Mouse (Mus musculus): ENCODE data around the gene Ptbp3.
"Not testable (repeated sequence)": the region's sequence is repeated elsewhere in the genome, so short reads cannot be mapped to it uniquely, and the experiment has no call there.

Ptbp3 gene

DNA sequence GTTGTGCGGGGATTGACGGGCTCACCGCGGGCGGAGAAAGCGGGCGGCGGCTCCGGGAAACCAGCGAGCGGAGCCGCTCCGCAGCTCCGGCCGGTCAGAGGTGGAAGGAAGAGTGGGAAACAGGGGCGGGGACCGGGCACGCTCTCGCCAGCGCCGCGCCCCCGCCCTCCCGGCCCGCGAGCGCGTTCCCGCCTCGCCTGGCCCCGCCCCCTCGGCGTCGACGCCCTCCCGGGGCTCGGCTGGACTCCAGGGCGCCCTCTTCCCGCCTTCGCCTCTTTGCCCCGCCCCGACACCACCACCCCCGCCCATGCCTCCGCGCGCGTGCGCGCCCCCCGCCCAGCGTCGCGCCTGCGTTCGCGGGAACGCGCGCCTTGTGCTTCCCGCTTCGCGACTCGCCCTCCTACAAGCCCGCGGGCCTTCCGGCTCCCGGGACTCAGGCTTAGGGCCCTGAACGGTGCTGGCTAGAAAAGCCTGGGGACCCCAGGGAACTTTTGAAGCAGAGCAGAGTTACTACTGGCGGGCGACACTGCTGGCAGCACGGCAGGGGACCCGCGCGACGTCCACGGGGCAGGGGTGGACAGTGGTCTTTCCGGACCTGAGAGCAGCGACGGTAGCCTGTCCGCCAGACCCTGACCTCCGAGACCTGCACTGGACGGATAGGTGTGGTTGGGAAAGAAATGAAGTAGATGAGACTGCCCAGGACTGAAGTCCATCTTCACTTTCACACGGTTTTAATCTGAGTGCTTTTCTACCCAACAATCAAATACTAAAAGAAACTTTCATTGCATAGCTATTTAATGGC lies at the start of gene Ptbp3:
Gene Ptbp3, minus strand, starts transcription at position 190 of the 802 bp plus-strand sequence.
- peak; percentile 91 to 92 for DNase-seq

DNA sequence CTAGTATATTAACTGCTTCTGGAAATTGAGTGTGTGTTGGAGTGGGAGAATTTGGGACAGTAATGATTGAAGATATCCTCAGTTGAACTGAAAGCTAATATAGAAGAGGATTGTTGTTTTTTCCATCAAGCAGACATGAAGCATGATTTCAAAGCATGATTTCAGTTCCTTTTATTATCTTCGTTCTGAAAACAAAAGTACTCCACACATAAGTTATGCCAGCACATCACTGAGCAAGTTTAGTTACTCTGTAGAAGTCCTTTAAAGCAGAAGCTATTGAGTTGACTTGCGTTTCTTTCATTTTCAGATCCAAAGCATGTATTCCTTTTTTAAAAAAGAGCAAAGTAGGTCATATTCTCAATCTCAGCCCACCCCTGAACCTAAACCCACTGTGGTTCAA lies 47.4 kb upstream of the Ptbp3 start:
- DNase-seq, result peak in 1 of 2 experiments; percentile 9

DNA sequence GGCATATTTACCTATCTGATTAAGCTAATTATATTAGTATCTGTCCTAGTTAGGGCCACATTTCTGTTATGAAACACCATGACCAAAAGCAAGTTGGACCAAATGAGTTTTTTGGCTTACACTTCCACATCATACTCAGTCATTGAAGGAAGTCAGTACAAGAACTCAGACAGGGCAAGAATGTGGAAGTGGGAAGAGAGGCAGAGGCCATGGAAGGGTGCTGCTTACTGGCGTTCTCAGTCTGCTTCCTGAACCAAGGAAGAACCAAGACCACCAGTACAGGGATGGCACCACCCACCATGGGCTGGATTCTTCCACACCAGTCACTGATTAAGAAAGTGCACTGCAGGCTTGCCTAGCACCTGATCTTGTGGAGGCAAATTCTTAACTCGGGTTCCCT lies 45.5 kb upstream of the Ptbp3 start:
- no peak for DNase-seq

DNA sequence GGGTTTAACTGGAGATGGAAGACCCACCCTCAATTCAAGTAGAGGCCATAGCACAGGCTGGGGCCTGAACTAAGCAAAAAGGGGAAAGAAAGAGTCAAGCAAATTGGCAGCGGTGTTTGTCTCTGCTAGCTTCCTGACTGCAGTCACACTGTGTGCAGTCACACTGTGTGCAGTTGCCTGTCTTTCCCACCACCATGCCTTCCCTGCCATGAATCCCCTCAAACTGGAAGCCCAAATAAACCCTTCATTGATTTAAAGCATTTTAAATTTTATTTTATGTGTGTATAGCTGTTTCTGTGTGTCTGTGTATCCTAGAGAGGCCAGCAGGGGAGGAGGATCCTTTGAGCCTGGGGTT lies 38.7 kb upstream of the Ptbp3 start:
- DNase-seq, result no peak

DNA sequence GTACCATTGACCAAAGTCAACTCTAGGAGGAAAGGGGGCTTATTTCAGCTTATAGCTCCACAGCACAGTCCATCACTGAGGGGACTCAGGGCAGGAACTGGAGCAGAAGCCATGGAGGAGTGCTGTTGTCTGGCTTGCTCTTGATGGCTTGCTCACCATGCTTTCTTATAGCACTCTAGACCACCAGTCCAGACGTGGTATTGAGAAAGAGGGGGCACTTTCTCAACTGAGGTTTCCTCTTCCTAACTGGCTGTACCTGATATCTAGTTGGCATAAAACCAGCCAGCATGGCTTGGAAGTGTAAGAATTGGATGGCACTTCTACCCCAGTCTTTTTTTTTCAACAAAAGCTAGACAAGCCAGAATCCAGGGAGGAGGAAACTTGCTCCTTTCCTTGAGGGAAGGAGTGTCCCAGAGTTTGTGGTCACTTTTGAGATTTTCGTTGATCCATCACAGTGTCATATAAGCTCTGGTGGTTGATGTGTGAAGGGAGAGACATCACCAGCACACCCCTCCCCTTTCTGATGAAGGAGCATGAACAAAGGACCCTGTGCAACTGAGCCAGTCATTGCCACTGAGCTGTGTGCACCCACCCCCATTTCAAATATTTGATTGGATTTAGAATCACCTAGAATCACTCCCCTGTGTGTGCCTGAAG lies 38.2 kb upstream of the Ptbp3 start:
- DNase-seq, result no peak

DNA sequence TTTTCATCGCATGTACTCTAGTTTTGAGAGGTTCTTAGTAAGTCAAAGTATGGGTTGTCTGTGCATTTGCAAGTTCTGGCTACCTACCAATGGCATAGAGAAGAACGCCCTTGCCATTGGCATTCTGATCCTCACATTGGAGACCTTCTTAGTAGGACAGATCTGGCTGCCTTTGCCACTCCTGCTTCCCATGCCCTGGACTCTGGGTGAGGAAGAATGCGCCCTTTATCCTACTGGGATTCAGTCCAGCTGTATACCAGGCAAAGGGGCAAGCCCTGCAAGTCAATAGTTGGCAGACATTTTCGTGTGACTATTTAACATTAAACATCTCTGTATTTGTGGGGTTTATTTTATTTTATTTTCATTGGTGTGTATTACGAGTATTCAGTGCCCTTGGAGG lies 35.9 kb upstream of the Ptbp3 start:
- DNase-seq, result no peak

DNA sequence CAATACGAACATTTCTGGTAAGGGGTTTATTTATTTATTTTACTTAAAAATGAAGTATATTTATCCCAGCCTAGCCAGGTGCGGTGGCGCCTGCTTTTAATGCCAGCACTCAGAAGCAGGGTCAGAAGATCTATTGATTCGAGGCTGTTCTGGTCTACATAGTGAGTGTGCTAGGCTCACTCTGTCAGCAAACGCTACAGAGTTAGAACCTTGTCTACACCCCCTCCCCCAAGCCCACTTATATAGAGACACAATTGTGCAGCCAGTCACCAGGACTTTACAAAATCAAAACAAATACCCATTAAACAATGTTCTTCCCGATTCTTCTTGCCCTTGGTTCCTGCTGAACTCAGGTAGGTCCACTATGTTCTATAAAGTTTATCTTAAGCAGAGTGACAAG lies 33.0 kb upstream of the Ptbp3 start:
- no peak for DNase-seq

DNA sequence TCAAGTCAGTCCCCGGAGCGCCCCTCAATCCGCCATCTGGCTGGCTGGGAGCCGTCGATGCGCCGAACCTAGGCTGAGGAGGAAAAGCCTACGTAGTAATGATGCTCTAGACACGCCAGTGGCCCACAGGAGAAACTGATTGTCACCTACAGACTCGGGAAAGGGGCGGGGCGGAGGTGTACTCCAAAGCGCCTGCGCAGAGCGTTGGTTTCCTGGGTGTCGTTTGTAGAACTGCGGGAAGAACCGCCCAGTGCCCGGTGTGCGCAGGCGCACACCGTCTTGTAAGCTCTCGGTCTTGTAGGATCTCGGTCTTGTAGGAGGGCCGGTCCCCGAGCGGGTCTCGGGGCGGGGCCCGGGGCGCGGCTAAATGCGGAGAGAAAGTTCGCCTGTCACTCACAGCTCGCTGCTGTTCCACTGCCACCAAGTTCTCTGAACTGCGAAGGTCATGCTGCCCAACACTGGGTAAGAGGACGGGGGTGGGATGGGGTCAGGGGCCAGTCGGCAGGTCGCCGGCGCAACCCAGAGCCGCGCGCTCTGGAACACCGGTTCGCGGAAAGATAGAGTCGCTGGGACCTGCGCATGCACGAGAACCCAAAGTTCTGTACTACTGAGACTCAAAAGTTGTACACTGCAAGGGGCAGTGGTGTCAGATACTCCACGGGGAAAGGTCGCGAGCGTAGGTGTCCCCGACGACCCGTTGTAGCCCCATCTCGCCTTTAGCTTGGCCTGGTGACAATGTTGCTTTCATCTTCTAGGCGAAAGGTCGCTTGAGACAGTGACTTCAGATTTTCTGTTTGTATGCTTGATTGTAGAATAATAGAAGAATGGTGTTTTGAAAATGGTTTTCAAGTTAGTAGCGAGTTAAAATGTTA lies 32.4 kb upstream of the Ptbp3 start, which contains the start of gene Hsdl2:
Gene Hsdl2, plus strand, starts transcription at position 250 of the 872 bp plus-strand sequence.
- peak; percentile 99 for DNase-seq

DNA sequence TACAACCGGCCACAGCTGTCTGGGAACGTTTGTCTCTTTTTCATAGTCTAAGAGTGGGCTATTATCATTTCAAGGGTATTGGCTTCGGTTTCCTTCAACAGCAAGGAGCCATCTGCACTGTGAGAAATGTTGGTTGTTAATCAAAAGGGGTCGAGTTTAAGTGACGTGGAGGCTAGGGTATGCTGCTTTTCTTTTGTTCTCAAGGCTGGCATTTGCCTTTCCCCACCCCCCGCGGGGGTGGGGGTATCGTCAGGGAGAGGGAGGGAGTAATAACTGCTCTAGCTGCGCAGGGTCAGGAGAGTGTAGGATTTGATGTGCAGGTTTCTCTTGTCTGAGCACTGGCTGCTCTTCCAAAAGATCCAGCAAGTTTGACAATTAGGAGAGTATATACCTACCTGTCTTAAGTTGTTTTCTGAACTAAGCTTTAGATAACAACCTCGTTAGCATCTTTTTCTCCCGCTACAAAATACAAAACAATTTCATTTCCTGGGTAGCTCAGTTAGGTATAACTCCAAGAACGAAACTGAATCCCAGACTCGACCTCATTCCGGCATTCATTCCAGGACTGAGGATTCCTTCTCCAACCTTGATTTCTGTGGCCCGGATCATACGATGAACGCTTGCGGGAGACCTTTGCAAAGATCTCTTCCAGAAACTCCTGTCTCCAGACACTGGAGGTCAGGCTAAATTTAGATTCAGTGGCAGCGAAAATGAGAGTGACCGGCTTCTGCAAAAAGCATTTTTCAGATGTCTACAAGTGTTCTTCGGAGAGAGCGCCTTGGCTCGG lies 31.5 kb upstream of the Ptbp3 start:
- DNase-seq, result peak; percentile 30 to 32

DNA sequence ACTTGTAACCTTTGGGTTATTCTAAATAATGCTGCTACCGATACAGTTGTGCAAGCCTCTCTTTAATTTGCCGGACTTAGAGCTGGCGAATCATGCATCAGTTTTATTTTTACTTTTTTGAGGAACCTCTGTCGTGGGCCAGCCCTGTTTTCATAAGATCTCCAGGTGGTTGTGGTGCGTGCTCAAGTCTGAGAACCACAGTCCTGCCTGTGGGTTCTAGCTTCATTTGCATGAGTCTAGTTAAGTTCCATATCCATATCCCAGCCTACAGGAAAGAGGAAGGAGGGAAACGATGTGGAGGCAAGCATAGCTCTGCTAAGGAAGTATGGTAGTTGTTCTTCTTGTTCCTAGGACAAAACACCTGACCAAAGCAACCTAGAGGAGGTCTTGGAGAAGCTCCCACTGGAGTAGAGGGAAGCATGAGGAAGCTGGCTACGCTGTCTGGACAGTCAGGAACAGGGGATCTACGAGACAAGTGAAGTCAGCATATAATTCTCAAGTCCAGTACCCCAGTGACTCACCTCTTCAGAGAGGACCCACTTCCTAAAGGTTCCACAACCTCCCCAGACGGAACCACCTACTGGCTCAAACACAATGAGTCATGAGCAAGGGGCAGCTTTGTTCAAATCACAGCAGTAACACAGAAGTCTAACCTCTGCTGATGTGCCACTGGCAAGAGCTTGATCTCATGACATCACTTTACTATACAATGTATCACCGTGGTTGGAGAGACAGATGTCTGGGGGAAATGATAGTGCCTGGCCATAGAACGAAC lies 26.2 kb upstream of the Ptbp3 start:
- DNase-seq, result no peak

DNA sequence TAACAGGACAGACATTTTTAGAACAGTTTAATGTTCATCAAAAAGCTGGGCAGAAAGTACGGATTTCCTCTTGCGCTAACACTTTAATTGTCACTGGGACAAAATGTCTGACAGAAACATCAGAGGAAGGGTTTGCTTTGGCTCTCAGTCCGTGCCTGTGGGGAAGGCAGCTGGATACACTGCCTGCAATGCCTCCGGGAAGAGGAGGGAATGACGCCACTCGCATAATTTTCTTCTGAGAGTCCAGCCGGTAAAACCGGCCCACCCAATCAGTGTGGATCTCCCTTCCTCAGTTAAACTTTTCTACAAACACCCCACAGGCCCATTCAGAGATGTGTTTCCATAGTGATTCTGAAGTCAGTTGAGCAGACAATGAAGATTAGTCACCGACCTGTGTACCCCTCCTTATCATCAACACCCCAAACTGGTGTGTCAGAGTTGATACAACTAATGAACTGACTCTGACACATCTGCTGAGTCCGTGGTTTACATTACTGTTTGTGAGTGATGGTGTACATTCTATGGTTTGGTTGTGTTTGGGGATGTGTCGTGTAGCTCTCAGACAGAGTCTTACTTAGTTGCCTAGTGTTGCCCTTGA lies 23.5 kb upstream of the Ptbp3 start:
- DNase-seq, result no peak

DNA sequence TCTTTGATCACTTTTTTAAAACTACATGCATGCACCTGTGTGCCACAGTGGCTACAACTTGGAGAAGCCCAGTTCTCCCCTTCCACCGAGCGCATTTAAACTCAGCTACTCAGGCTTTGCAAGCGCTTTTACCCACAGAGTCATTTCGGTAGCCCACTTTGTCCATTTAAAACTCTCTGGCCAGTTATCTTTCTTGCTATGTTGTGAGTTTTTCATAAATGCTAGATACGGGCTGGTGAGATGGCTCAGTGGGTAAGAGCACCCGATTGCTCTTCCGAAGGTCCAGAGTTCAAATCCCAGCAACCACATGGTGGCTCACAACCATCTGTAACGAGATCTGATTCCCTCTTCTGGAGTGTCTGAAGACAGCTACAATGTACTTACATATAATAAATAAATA lies 21.4 kb upstream of the Ptbp3 start:
- DNase-seq, result not testable (repeated sequence)

DNA sequence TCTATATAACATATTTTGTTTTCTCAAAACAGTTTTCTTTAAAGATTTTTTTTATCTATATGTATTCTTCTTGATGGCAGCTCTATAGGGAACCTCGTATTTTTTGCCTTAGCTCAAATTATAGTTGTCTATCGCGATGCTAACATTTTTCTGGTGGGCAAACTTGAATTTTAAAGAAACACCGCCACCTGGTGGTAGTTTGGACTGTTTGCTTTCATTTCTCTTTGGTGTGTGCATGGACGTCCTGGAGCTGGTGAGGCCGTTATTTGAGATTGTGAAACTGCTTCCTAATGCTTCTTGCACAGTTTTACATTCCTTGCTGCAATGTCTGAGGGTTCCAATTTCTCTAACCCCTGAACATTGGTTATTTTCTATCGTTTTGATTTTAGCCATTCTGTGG lies 20.4 kb upstream of the Ptbp3 start:
- peak; percentile 85 to 88 for DNase-seq

DNA sequence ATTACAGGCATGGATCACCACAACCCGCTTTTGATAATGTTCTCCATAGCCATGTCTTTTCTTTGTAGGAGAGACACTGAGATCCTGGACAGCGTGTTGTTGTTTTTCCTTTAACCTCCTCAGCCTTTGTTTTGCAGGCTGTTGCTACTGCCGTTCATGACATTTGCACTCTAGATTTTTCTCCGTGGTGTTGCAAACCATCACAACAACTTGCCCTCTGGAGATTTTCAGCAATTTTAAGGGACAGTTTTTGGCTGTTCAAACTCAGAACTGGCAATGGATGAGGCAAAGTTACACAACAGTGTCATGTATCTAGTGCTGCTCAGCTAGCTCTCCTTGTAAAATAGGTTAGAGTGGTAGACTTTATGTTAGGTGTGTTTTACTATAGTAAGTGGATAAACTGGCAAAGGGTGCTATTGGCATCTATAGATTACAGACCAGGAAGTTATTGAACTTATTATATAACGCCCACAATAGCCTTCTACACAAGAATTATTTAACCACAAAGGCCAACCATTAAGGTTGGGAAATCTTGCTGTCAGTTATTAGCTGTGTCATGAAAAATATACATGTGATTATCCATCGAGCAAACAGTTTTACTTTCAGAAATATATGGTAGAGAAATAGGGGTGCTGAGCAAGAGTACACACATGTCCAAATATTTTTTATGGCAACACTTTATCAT lies 18.6 kb upstream of the Ptbp3 start:
- DNase-seq, result no peak

DNA sequence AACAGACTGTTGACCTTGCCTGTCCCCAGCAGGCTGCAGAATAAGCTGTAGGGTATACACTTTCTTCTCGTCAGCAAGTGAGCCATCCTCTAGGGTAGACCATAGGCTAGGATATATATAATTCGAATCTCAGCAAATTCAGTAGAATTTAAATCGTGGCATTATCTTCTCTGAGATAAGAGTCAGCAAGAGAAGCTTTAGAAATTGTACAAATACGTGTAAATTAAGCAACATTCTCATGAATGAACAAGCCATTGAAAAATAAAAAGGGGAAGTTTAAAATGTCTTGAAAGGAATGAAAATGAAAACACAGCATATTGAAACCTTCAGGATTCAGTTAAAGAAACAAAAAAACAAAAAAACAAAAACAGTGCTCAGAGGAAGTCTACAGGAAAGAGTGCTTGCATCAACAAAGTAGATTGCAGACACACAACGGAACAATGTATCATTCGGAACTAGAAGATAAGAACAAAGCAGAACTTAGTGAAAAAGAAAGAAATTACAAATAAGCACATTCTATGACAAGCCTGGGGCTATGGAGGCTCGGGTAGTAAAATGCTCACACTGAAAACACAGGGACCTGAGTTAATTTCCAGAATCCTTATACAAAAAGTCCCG lies 16.5 kb upstream of the Ptbp3 start:
- peak in 1 of 2 experiments; percentile 9 for DNase-seq

DNA sequence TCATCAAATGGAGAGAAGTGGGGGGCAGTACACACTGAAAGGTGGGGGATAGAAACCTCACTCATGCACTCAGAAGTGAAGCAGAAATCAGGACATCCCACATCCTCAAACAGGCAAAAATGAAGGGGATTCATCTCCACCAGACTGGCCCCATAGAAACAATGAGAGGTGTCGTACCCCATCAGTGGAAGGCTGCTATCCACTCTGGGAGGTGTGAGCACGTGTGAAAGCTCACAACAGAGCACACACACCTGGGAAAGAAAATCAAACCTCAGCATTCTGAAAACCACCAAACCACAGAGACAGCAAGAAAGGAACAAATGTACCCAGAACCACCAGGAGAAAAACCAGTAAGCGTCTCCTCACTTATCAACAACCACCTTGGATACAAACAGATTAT lies 15.0 kb upstream of the Ptbp3 start:
- DNase-seq, result no peak

DNA sequence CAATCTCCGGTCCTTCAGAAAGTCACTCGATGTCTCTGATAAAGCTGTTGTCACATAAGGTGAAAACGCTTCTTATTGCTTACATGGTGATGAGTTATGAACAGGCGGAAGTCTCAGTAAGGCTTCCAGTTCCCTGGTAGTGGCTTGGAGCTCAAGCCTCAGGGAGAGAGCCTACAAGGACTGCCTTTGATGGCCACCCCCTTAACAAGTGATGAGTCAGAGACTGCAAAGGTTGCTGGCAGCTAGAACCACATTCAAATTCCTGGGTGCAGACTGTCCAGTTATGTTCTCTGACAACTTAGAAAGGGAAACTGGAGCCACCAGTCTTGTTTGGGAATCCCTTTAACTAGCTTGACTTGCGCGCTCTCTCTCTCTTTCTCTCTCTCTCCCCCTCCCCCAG lies 11.0 kb upstream of the Ptbp3 start:
- DNase-seq, result no peak

DNA sequence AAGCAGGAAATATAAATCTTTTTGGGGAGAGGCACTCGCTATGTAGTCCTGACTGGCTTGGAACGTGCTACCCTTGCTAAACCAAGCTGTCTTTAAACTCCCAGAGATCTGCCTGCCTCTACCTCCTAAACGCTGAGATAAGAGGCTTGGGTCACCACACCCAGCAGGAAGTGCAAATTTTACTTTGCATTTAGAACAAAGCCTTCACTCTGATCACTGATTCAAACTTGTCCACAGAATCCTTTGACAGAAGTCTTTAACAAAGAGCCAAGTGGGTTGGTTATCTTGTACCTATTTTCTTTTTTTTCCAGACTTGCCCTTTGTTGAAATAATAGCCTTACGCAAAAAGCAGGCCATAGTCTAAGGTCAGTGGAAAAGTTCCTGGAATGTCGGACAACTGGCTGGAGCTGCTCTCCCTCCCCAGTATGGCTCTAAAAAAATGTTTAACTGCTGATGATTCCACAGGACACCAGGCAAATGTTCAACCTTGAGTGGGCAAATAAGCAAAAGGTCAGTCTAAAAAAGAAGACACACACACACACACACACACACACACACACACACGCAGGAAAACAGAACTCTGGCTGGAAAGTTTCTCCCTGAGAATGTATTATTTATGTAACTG lies 9.0 kb upstream of the Ptbp3 start:
- DNase-seq, result no peak

DNA sequence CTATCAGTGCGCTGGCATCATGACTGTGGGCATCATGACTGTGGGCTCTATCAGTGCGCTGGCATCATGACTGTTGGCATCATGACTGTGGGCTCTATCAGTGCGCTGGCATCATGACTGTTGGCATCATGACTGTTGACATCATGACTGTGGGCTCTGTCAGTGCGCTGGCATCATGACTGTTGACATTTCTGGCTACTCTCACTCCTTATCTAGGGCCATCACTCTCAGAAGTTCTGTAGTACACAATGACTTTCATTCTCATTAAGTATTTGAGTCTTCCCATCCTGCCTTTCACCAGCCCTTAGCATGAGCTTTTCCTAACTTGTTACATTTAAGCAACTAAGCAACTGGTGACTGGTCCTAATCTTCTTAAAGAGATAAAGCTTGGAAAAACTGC lies 8.2 kb upstream of the Ptbp3 start:
- DNase-seq, result not testable (repeated sequence)

DNA sequence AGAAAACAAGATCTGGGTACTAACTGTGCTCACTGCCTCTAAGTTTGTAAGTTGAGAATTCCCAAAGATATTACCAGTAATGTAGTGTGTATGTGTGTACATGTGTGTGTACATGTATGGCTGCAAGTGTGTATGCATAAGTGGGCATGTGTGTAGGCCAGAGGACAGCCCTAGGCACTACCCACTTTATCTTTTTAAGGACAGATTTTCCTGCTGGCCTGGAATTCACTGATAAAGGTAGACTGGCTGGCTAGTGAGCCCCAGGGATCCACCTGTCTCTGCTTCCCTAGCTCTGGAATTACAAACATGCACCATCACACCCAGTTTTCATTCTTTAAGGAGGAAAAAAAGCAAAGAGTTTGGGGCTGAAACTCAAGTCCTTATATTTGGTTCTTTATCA lies 6.0 kb upstream of the Ptbp3 start:
- DNase-seq, result no peak
